Mouse (Mus musculus) forebrain, postnatal 0 days (tissue): ENCODE results near the gene BC049715. TPM values are rescaled to one million over a fixed set of nuclear protein-coding genes. Genes with fewer than 3 reads are reported as not detected.

Experiments
- ATAC-seq: fragments of 200-750 bp; cut with Nextera tagmentation; 2 replicates; pipeline ENCODE4 v1.8.0; 2017; ENCODE audit warnings: mild to moderate bottlenecking, moderate library complexity
- DNase-seq: peaks from one replicate; pipeline ENCODE4 v3.0.0-alpha.2; 2015
- H3K27ac ChIP-seq: fragments of 300-500 bp; sonication (generic); 2 replicates; pipeline ENCODE4 v1.5.1; 2014; ENCODE audit warnings: low read depth, mild to moderate bottlenecking, antibody characterized with exemption, low read length, moderate library complexity, mixed read lengths
- H3K27me3 ChIP-seq: fragments of 300-500 bp; sonication (generic); 2 replicates; pipeline ENCODE4 v1.6.1; 2014; ENCODE audit warnings: mild to moderate bottlenecking, low read length, mixed read lengths; ENCODE audit not compliant: insufficient read depth
- H3K36me3 ChIP-seq: fragments of 300-500 bp; sonication (generic); 2 replicates; pipeline ENCODE4 v1.6.1; 2014; ENCODE audit warnings: mild to moderate bottlenecking, moderate library complexity; ENCODE audit not compliant: insufficient read depth
- H3K4me1 ChIP-seq: fragments of 300-500 bp; sonication (generic); 2 replicates; pipeline ENCODE4 v1.6.1; 2014; ENCODE audit warnings: antibody characterized with exemption; ENCODE audit not compliant: insufficient read depth
- H3K4me2 ChIP-seq: fragments of 300-500 bp; sonication (generic); 2 replicates; pipeline ENCODE4 v1.6.1; 2014; ENCODE audit warnings: low read depth, mild to moderate bottlenecking, moderate library complexity
- H3K4me3 ChIP-seq: fragments of 300-500 bp; sonication (generic); 2 replicates; pipeline ENCODE4 v1.5.1; 2014; ENCODE audit warnings: low read depth, low read length, mixed read lengths
- H3K9ac ChIP-seq: fragments of 300-500 bp; sonication (generic); 2 replicates; pipeline ENCODE4 v1.6.1; 2014; ENCODE audit warnings: mild to moderate bottlenecking
- H3K9me3 ChIP-seq: fragments of 300-500 bp; sonication (generic); 2 replicates; pipeline ENCODE4 v1.6.1; 2016; ENCODE audit warnings: low read length
- CTCF ChIP-seq: sonication (generic); IDR thresholded peaks from 2 replicates; pipeline ENCODE4 v1.5.1; 2016; ENCODE audit warnings: antibody characterized with exemption, control low read depth, low read depth
- WGBS: fragments of 180-500 bp; shearing (Covaris S2); extraction: QIAGEN DNeasy Blood & Tissue Kit; methylation state at CpG from one replicate; pipeline ENCODE4 v1.1.7; 2014; 5-methylcytosine and 5-hydroxymethylcytosine counted together
- polyA plus RNA-seq: library from polyadenylated mRNA; unstranded; fragments of >200 nt; fragmentation: Nextera tagmentation; extraction: Ambion mirVana; gene quantifications from 2 replicates; pipeline ENCODE4 v1.2.1, GENCODE M21; 2015
- total RNA-seq: library from RNA; depleted of rRNA; stranded (reverse); fragments of >200 nt; gene quantifications from 2 replicates; pipeline ENCODE4 v1.2.3, GENCODE M21; 2014

Gene BC049715
- total and polyA plus RNA-seq, 2 experiments from 2014 or later: 1.9 to 2.1 TPM

DNA sequence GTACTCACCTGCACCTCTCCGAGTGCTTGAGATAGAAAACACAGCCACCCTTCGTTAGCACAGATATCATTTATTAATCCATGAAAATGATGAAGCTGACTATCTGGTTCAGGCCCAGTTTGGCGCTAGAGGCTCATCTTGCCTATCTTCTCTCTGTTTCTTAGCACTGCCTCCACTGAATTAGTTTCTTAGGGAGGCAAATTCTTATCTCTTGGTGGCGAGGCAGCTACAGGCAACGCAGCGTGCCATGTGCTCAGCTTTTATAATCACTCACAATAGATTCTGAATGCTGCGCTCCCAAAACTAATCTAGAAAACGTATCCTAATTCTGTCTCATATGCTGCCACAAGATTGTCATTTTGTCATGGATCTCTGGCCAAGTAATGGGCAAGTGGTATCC lies 21.0 kb downstream of the BC049715 start:
- WGBS: 82% methylated on average over 8 of the region's 8 CpGs
- no peak overlapping the region for H3K4me3 ChIP-seq
- no peak for ATAC-seq

DNA sequence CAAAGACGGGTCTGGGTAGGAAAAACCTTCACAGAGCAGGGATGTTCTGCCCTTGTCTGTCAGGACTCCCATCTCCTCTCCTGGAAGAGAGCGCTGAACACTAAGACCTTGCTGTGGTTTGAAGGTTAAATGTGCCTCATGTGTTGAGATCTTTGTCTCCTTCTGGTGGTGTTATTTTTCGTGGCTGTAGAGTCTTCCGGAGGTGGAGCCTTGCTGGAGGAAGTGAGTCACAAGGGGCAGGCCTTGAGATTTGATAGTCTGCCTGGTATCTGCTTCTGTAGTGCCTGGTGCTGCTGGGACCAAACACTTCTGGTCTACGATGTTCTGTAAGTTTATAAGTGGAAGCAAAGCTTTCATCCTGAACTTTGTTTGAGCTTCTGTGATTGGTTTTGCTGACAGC lies 21.5 kb downstream of the BC049715 start:
- DNase-seq (no peak), ATAC-seq (no peak)
- Histone ChIP-seq H3K4me2 (no peak overlapping the region), H3K9ac (no peak overlapping the region), H3K27me3 (no peaks in the 10 kb centered on the region), H3K4me1 (no peaks in the 10 kb centered on the region), H3K27ac (no peak overlapping the region), H3K36me3 (no peaks in the 10 kb centered on the region), H3K4me3 (no peak overlapping the region), H3K9me3 (no peaks in the 10 kb centered on the region)
- WGBS: 86% methylated on average over 5 of the region's 5 CpGs
- no peak for TF ChIP-seq CTCF

More for the DNA sequence above, 21.0 kb downstream of the BC049715 start:
- Histone ChIP-seq H3K9me3 (no peaks in the 10 kb centered on the region), H3K27ac (no peak overlapping the region), H3K9ac (no peak overlapping the region), H3K27me3 (no peaks in the 10 kb centered on the region), H3K4me1 (no peaks in the 10 kb centered on the region), H3K4me2 (no peak overlapping the region), H3K36me3 (no peaks in the 10 kb centered on the region)
- DNase-seq: no peak
- TF ChIP-seq CTCF: no peak

- Histone ChIP-seq H3K27ac (no peak overlapping the region), H3K9ac (no peak overlapping the region), H3K4me3 (no peak overlapping the region), H3K9me3 (no peaks in the 10 kb centered on the region), H3K27me3 (no peaks in the 10 kb centered on the region), H3K4me2 (no peak overlapping the region), H3K36me3 (no peaks in the 10 kb centered on the region), H3K4me1 (no peaks in the 10 kb centered on the region)
- ATAC-seq: no peak
- TF ChIP-seq CTCF: no peak
- WGBS: 81% methylated on average over 6 of the region's 6 CpGs
- no peak for DNase-seq
Measured at GRCm38 (mm10) chr6:136850267-136850666, 22.8 kb downstream of the BC049715 start.

GRCm38 (mm10) chr6:136852348-136852747 lies 24.9 kb downstream of the BC049715 start:
- ATAC-seq (no peak), DNase-seq (no peak)
- WGBS: 72% methylated on average over 4 of the region's 4 CpGs
- no peak overlapping the region for H3K9ac ChIP-seq
- no peak overlapping the region for H3K4me2 ChIP-seq
- no peak overlapping the region for H3K4me3 ChIP-seq
- TF ChIP-seq CTCF: no peak
- no peaks in the 10 kb centered on the region for H3K9me3 ChIP-seq
- no peaks in the 10 kb centered on the region for H3K4me1 ChIP-seq
- no peaks in the 10 kb centered on the region for H3K27me3 ChIP-seq
- H3K36me3 ChIP-seq: no peaks in the 10 kb centered on the region
- H3K27ac ChIP-seq: 0 out of 2 replicates have a peak overlapping the region, but pooled peaks have one; percentile 50

GRCm38 (mm10) chr6:136852762-136853161 lies 25.3 kb downstream of the BC049715 start:
- H3K36me3 ChIP-seq: no peaks in the 10 kb centered on the region
- no peak for TF ChIP-seq CTCF
- peak; percentile 21 for DNase-seq
- no peaks in the 10 kb centered on the region for H3K4me1 ChIP-seq
- 0 out of 2 replicates have a peak overlapping the region, but pooled peaks have one; percentile 50 for H3K27ac ChIP-seq
- no peaks in the 10 kb centered on the region for H3K27me3 ChIP-seq
- WGBS: 45% methylated on average over 3 of the region's 3 CpGs
- no peak overlapping the region for H3K9ac ChIP-seq
- H3K4me2 ChIP-seq: no peak overlapping the region
- ATAC-seq: no peak; the same call in 1 of the 2 replicates
- H3K4me3 ChIP-seq: no peak overlapping the region
- no peaks in the 10 kb centered on the region for H3K9me3 ChIP-seq

GRCm38 (mm10) chr6:136854361-136854781 lies 26.9 kb downstream of the BC049715 start:
- no peak for ATAC-seq
- no peaks in the 10 kb centered on the region for H3K4me1 ChIP-seq
- WGBS: 91% methylated on average over 11 of the region's 11 CpGs
- no peak overlapping the region for H3K4me2 ChIP-seq
- no peak overlapping the region for H3K9ac ChIP-seq
- no peaks in the 10 kb centered on the region for H3K9me3 ChIP-seq
- no peak for TF ChIP-seq CTCF
- no peak overlapping the region for H3K27ac ChIP-seq
- H3K4me3 ChIP-seq: no peak overlapping the region
- H3K36me3 ChIP-seq: no peaks in the 10 kb centered on the region
- no peak for DNase-seq
- no peaks in the 10 kb centered on the region for H3K27me3 ChIP-seq

- Histone ChIP-seq H3K9ac (no peak overlapping the region), H3K9me3 (no peaks in the 10 kb centered on the region), H3K27me3 (0 out of 2 replicates have a peak, but pooled peaks cover under 1% of the 10 kb centered on the region), H3K4me3 (no peak overlapping the region), H3K27ac (no peak overlapping the region), H3K36me3 (no peaks in the 10 kb centered on the region), H3K4me1 (no peaks in the 10 kb centered on the region), H3K4me2 (no peak overlapping the region)
- ATAC-seq (no peak), DNase-seq (no peak)
- TF ChIP-seq CTCF: no peak
- 82% methylated on average over 2 of the region's 2 CpGs for WGBS
Measured at GRCm38 (mm10) chr6:136855183-136855582, 27.8 kb downstream of the BC049715 start.
